Mouse (Mus musculus) liver, postnatal 0 days (tissue): ENCODE measurements around the gene Lgals9.

Experiments
- CTCF ChIP-seq: sonication (generic); IDR thresholded peaks from 2 replicates; pipeline ENCODE4 v1.5.1; 2016; ENCODE audit warnings: antibody characterized with exemption, low read depth
- EP300 ChIP-seq: IDR thresholded peaks from 2 replicates; pipeline ENCODE4 v1.6.1; 2016; ENCODE audit warnings: antibody characterized with exemption, low read depth, mild to moderate bottlenecking

- TF ChIP-seq CTCF: no peak
- no peak for TF ChIP-seq EP300
Observed at GRCm38 (mm10) chr11:79013806-79014205, 29.1 kb upstream of the Lgals9 start.
